Mouse (Mus musculus) adrenal gland, postnatal 14 days (tissue): Measurements from ENCODE around the gene Papss1. TPM values are rescaled to one million over a fixed set of nuclear protein-coding genes. Genes with fewer than 3 reads are reported as not detected.

Experiments
- DNase-seq: peaks from one replicate; pipeline ENCODE4 v3.0.0; 2021; ENCODE audit warnings: mixed read lengths
- total RNA-seq: library from RNA; stranded (reverse); gene quantifications from 2 replicates; pipeline ENCODE4 v1.2.3, GENCODE M21; 2021

The Papss1 gene
- total RNA-seq, 1 experiment from 2014 or later: 45.1 TPM

GRCm38 (mm10) chr3:131581096-131581495, 16.5 kb downstream of the Papss1 start:
- DNase-seq: peak; percentile 78

DNA sequence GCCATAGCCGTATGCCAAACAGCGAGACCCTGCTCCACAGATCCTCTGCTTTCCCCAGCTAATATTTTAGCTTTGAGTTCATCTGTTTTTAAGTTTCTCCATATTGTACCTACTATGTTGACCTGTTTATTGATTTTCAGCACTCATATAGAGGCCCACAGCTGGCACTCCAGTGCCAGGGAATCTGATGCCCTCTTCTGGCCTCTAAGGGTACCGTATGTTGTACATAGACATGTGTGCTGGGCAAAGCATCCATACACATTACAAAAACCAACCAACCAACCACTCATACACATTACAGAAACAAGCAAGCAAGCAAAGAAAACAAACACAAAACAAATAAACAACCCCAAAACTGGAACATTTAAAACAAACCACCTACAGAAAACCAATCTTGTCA, 22.2 kb downstream of the Papss1 start:
- peak; percentile 16 for DNase-seq

DNA sequence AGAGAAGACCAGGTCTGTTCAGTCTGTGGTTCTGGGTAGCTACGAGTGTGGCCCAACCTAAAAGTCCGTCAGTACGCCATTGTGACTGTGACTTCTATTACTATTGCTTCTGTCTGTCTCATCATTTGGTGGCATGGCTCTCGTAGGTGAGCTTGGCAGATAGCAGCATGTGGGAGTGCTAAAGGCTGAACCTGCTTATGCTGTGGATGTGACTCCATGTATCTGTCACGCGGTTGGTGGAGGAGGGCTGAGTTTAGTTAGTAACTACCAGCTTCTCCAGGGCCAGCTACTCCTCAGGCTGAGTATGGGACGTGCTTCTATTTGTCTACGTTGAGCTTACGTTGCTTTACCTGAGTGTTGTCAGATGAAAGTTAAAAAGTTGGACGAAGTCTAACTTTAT, 23.4 kb downstream of the Papss1 start:
- no peak for DNase-seq

GRCm38 (mm10) chr3:131593143-131593798, 28.7 kb downstream of the Papss1 start:
- DNase-seq: no peak

- no peak for DNase-seq
Observed at GRCm38 (mm10) chr3:131594361-131594760, 29.8 kb downstream of the Papss1 start.

GRCm38 (mm10) chr3:131595546-131596245, 31.1 kb downstream of the Papss1 start:
- peak; percentile 32 for DNase-seq

DNA sequence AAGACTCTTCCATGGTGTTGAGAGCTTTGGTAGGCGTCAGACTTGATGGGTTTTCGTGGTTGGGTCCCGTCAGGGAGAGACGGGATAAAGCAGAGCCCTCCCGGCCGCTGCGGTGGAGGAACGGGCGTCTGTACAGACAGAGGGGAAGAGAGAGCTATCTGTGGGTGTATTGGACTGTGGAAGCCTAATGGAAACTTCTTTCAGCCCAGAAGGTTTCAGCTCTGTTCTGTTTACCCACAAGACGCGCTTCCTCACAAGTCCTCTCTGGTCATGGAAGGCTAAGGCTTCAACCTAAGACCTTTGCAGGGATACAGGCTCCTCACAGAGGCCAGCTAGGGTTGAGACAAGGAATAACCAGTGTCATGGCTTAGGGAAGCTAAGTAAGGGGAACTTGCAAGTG, 36.2 kb downstream of the Papss1 start:
- no peak for DNase-seq

GRCm38 (mm10) chr3:131601366-131601765, 36.8 kb downstream of the Papss1 start:
- DNase-seq: no peak

- no peak for DNase-seq
Observed at GRCm38 (mm10) chr3:131602995-131603414, 38.4 kb downstream of the Papss1 start.

DNA sequence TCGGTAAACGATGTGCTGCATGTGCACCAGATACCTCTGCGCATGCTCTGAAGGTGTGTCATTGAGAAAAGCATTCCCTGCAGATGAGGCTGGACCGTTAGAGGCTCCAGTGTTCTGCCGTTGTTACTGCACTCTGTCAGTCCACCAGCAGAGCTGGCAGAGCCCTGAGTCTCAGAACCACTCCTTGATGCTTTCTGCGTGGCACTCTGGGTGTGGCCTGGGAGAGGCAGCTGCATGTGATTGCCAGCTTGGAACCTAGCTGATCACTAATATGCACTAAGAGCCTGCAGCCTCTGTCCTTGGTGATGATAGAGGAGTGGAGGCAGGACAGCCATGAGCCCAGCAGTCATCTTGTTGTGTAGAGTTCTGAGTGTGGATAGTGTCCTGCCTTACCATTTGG, 43.5 kb downstream of the Papss1 start:
- DNase-seq: no peak

DNA sequence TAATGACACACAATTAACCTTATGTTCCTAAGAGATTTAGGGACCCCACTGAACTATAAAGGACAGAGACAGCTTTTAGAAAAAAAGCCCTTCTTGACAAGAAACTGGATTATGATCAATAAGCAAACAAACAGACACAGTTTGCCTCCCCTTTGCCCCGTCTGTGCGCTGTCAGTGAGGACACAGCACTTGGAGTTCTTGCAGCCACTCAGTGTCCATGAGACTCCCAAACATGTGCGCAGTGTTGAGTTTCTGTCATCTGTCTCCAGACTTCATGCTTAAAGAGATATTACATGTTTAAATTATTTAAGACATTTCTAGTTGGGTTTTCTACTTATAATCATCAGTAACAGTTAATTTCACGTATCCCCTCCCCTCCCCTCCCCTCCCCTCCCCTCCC, 45.1 kb downstream of the Papss1 start:
- DNase-seq: no peak

- DNase-seq: no peak
Observed at GRCm38 (mm10) chr3:131610595-131610994, 46.0 kb downstream of the Papss1 start.

DNA sequence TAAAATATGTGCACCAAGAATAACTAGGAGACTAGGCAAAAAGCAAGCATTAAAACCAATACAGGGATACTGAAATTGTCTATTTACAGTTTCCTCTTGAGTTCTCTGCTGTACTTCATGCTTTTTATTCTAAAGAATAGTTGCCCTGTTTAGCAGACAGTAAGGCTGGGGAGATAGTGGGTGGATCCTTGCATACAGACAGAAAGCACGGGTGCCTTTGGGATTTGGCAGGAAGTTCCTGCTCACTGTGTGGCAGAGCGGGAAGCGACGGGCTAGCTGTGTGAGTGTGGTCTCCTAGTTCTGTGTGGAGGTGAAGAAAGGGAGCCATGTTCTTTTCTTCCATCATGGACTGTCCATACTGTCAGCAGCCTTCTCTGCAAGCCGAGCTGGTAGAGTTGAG, 48.3 kb downstream of the Papss1 start:
- no peak for DNase-seq

GRCm38 (mm10) chr3:131614056-131614455, 49.5 kb downstream of the Papss1 start:
- DNase-seq: no peak

GRCm38 (mm10) chr3:131618580-131619338, 54.2 kb downstream of the Papss1 start:
- DNase-seq: no peak

GRCm38 (mm10) chr3:131623208-131623607, 58.6 kb downstream of the Papss1 start:
- no peak for DNase-seq

DNA sequence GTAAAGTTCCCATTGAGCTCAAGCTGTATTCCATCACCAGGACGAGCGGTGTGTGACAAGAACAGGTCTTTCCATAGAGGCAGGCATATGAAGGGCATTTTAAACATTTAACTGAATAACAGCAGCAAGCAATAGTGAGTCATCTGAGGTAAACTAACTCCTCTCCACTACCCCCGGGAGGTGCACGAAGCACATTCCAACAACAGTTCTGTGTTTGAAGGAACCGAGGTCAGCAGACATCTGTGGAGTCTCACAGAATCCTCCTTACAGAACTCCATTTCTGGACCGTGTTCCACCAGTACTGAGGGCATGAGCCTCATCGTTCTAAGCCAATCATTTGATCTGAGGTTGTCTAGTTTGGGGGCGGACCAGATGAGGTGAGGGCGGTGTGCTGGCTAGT, 59.5 kb downstream of the Papss1 start:
- DNase-seq: no peak

- DNase-seq: no peak
Observed at GRCm38 (mm10) chr3:131627476-131627875, 62.9 kb downstream of the Papss1 start.

DNA sequence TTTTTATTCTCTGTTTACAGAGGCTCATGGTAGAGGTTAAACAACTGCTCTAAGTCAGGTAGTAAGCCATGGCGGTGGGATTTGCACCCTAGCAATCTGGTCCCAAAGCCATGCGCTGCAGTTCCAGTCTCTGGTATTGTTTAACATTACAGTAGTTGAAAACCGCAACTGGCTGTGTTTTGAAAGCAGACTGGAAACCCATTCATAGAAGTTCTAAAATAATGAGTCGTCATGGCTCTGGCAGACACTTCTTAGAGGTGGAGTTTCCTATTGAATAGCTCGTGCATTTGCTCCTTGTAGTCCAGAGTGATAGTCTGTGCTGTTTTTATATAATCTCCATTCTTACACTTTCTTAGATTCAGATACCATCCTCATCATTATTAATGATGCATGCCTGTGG, 63.7 kb downstream of the Papss1 start:
- no peak for DNase-seq

DNA sequence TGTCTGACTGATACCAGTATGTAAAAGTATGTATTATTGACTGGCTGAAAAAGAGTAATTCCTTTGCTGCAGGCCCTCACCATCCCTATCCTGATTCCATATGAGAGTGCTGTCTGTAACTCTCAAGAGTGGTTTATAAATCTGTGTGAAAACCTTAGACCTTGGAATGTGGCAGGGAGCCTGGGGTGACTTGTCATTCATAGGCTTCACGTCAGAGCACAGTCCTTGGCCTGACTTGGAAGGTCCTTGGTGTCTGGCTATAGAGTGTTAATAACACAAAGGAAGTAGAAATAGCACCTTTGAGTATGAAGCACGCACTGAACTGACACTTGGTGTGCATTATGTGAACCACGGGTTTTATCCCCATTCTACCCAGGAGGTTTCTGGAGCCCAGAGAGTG, 64.4 kb downstream of the Papss1 start:
- peak; percentile 47 for DNase-seq

GRCm38 (mm10) chr3:131630407-131631317, 66.1 kb downstream of the Papss1 start:
- no peak for DNase-seq

DNA sequence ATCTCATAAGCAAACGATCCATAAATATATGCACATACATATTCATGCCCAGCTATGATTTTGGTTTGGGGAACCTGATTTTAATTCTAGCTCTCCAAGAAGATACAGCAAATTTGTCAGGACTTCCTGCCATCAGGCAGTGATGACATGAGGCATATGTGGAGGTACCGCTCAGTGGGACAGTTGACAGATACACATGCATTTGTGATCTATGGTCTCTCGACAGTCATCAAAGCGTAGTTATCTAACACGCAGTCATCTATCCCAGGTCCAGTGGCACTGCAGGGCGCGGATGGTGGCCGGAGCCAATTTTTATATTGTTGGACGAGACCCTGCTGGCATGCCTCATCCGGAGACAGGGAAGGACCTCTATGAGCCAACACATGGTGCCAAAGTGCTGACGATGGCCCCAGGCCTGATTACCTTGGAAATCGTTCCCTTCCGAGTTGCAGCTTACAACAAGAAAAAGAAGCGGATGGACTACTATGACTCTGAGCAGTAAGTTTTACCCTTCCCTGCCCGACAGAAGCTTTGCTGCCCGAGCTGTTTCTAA, 66.8 kb downstream of the Papss1 start:
- DNase-seq: peak; percentile 54
